24 mouse cellular contexts compared by ENCODE assay signal in genomic region chr3:95171105-95171504, GRCm38 (mm10). TPM values are rescaled to one million over a fixed set of nuclear protein-coding genes. Genes with fewer than 3 reads are reported as not detected.
DNase-seq lines count a peak whose midpoint lies in the region; ATAC-seq and TF ChIP-seq lines count a peak whose summit lies in the region.
"Had no signal": no experiment of that assay in that cellular context is flagged by ENCODE, and none has a peak within 500 bp of the region (broad histone marks: within the 10 kb centered on the region; RNA-seq: fewer than 3 reads in every experiment).

No protein-coding gene starts in this region.

- no peak for TF ChIP-seq CTCF in liver, postnatal 0 days (IDR thresholded peaks at IDR 0.05; ENCODE audit: low read depth)

- H3K9me3 ChIP-seq in liver, postnatal 0 days (ENCODE audit: low read length), result no peaks in the 10 kb centered on the region
- no peaks in the 10 kb centered on the region for H3K9me3 ChIP-seq in liver, embryonic 12.5 days (replicated peaks)
- H3K9me3 ChIP-seq: embryonic facial prominence, embryonic 10.5 days; embryonic facial prominence, embryonic 12.5 days; forebrain, embryonic 13.5 days; forebrain, embryonic 15.5 days had no signal

- H3K4me3 ChIP-seq in liver, postnatal 0 days (ENCODE audit: low read depth, low read length), result no peak overlapping the region
- no peak overlapping the region for H3K4me3 ChIP-seq in liver, embryonic 12.5 days
- H3K4me3 ChIP-seq: embryonic facial prominence, embryonic 10.5 days; embryonic facial prominence, embryonic 12.5 days; forebrain, embryonic 13.5 days; forebrain, embryonic 15.5 days had no signal

- H3K27ac ChIP-seq in liver, postnatal 0 days (ENCODE audit: low read depth), result no peak overlapping the region
- no peak overlapping the region for H3K27ac ChIP-seq in liver, embryonic 12.5 days
- H3K27ac ChIP-seq: embryonic facial prominence, embryonic 10.5 days; embryonic facial prominence, embryonic 12.5 days; forebrain, embryonic 13.5 days; forebrain, embryonic 15.5 days had no signal

- peaks cover 12% of the 10 kb centered on the region for H3K4me1 ChIP-seq in liver, postnatal 0 days (ENCODE audit: insufficient read depth)
- peaks cover 19% of the 10 kb centered on the region; the same call in 1 of the 2 replicates for H3K4me1 ChIP-seq in liver, embryonic 12.5 days

- DNase-seq in cerebellum, adult 11-12 months, result peak; percentile 16
- DNase-seq in cerebellum, adult 11 months, result no peak
- DNase-seq in heart, adult 11 months, result peak; percentile 90
- no peak for DNase-seq in heart, postnatal 4 days
- no peak for DNase-seq in liver, postnatal 0 days
- peak; percentile 23 for DNase-seq in urinary bladder, postnatal 14 days (ENCODE audit: low spot score)
- DNase-seq in urinary bladder, postnatal 36 days (ENCODE audit: low spot score in 2 of 2), result no peak
- DNase-seq: adrenal gland, adult 8-10 months; adrenal gland, postnatal 14 days; adrenal gland, postnatal 36 days; B cell, adult 2 months; cerebellum, adult 2 months; cerebellum, adult 9-10 months; cerebellum, postnatal 10 days; cerebellum, postnatal 25 days had no signal

- ATAC-seq in liver, postnatal 0 days, result peak; percentile 33; the same call in 1 of the 2 replicates
- ATAC-seq in liver, embryonic 12.5 days, result no peak
- ATAC-seq: activated CD4-positive, CD25-positive, alpha-beta regulatory T cell, adult 4 months; CD4-positive, CD25-positive, alpha-beta regulatory T cell, adult 4 months; forebrain, embryonic 13.5 days; forebrain, embryonic 15.5 days; Patski had no signal

- H3K27me3 ChIP-seq in liver, postnatal 0 days (ENCODE audit: insufficient read depth, low read length), result peaks cover 46% of the 10 kb centered on the region
- H3K27me3 ChIP-seq in liver, embryonic 12.5 days (replicated peaks), result peaks cover 94% of the 10 kb centered on the region
- H3K27me3 ChIP-seq: Patski had no signal

- no peak overlapping the region for H3K4me2 ChIP-seq in liver, postnatal 0 days (ENCODE audit: low read depth, low read length)
- no peak overlapping the region for H3K4me2 ChIP-seq in liver, embryonic 12.5 days
- H3K4me2 ChIP-seq: embryonic facial prominence, embryonic 12.5 days; forebrain, embryonic 13.5 days; forebrain, embryonic 15.5 days had no signal

- WGBS in liver, postnatal 0 days (ENCODE audit: insufficient replicate concordance), result 67% methylated on average over 6 of the region's 6 CpGs
- WGBS in liver, embryonic 12.5 days (ENCODE audit: insufficient replicate concordance), result 63% methylated on average over 6 of the region's 6 CpGs

- no peaks in the 10 kb centered on the region for H3K36me3 ChIP-seq in liver, postnatal 0 days (replicated peaks; ENCODE audit: insufficient read depth, low read length)
- H3K36me3 ChIP-seq in liver, embryonic 12.5 days, result no peaks in the 10 kb centered on the region
- H3K36me3 ChIP-seq: G1E had no signal

- TF ChIP-seq EP300 in liver, postnatal 0 days (IDR thresholded peaks at IDR 0.05; ENCODE audit: low read depth), result no peak

- H3K9ac ChIP-seq in liver, postnatal 0 days (replicated peaks), result no peak overlapping the region
- no peak overlapping the region for H3K9ac ChIP-seq in liver, embryonic 12.5 days
- H3K9ac ChIP-seq: embryonic facial prominence, embryonic 12.5 days; forebrain, embryonic 13.5 days; forebrain, embryonic 15.5 days had no signal

RNA-seq across cellular contexts. Expression of gene Sema6c, which starts 10.8 kb away (rescaled TPM):
- total RNA-seq in heart, postnatal 4 days (2021), result 1 to 10 TPM; 7.5 to 8.1 TPM
- 0.28 and 0.71 TPM in 2 replicates for polyA plus RNA-seq in liver, postnatal 0 days (2015; fragmentation: Nextera tagmentation; extraction: Ambion mirVana)
- 1.9 and 2.1 TPM in 2 replicates for polyA plus RNA-seq in liver, embryonic 12.5 days (2016; fragmentation: Nextera tagmentation; extraction: Ambion mirVana)
- polyA plus RNA-seq: activated CD4-positive, CD25-positive, alpha-beta regulatory T cell, adult 4 months had no signal

RNA-seq across cellular contexts. Expression of gene Tnfaip8l2, which starts 28.9 kb away (rescaled TPM):
- total RNA-seq in heart, postnatal 4 days (2021), result 1 to 10 TPM in 1 of 2 experiments, under 1 TPM in 1; 0.54 to 1.2 TPM
- polyA plus RNA-seq in liver, postnatal 0 days (2015; fragmentation: Nextera tagmentation; extraction: Ambion mirVana), result 13.0 and 13.1 TPM in 2 replicates
- polyA plus RNA-seq in liver, embryonic 12.5 days (2016; fragmentation: Nextera tagmentation; extraction: Ambion mirVana), result 5.1 and 5.3 TPM in 2 replicates
- polyA plus RNA-seq: G1E had no signal

RNA-seq across cellular contexts. Expression of gene Lysmd1, which starts 37.2 kb away (rescaled TPM):
- total RNA-seq in heart, postnatal 4 days (2021), result 1 to 10 TPM; 5.3 to 6.0 TPM
- 6.7 and 7.0 TPM in 2 replicates for polyA plus RNA-seq in liver, postnatal 0 days (2015; fragmentation: Nextera tagmentation; extraction: Ambion mirVana)
- polyA plus RNA-seq in liver, embryonic 12.5 days (2016; fragmentation: Nextera tagmentation; extraction: Ambion mirVana), result 7.9 and 8.6 TPM in 2 replicates

RNA-seq across cellular contexts. Expression of gene Scnm1, which starts 37.3 kb away (rescaled TPM):
- total RNA-seq in heart, postnatal 4 days (2021), result 10 to 100 TPM; 33.9 to 34.2 TPM
- 19.3 and 23.7 TPM in 2 replicates for polyA plus RNA-seq in liver, postnatal 0 days (2015; fragmentation: Nextera tagmentation; extraction: Ambion mirVana)
- polyA plus RNA-seq in liver, embryonic 12.5 days (2016; fragmentation: Nextera tagmentation; extraction: Ambion mirVana), result 38.2 and 39.7 TPM in 2 replicates

RNA-seq across cellular contexts. Expression of gene Gabpb2, which starts 46.6 kb away (rescaled TPM):
- 10 to 100 TPM; 16.1 to 16.2 TPM for total RNA-seq in heart, postnatal 4 days (2021)
- 2.5 and 3.9 TPM in 2 replicates for polyA plus RNA-seq in liver, postnatal 0 days (2015; fragmentation: Nextera tagmentation; extraction: Ambion mirVana)
- 11.0 and 11.4 TPM in 2 replicates for polyA plus RNA-seq in liver, embryonic 12.5 days (2016; fragmentation: Nextera tagmentation; extraction: Ambion mirVana)

Comparison
In these comparisons a context has a peak if more than half of its experiments do, and no peak if none do; other contexts are left out.
1. DNase-seq: peak in cerebellum, adult 11-12 months (single experiment), heart, adult 11 months (single experiment) and urinary bladder, postnatal 14 days (single experiment); none in cerebellum, adult 11 months (single experiment), heart, postnatal 4 days (single experiment), liver, postnatal 0 days (single experiment) and urinary bladder, postnatal 36 days (0 of 2).